Mouse (Mus musculus): ENCODE measurements around the gene Vps16. TPM values are rescaled to one million over a fixed set of nuclear protein-coding genes. Genes with fewer than 3 reads are reported as not detected.

Vps16 gene
- polyA plus RNA-seq (2016; fragmentation: Nextera tagmentation; extraction: Ambion mirVana) = 54.9 and 64.5 TPM in 2 replicates

DNA sequence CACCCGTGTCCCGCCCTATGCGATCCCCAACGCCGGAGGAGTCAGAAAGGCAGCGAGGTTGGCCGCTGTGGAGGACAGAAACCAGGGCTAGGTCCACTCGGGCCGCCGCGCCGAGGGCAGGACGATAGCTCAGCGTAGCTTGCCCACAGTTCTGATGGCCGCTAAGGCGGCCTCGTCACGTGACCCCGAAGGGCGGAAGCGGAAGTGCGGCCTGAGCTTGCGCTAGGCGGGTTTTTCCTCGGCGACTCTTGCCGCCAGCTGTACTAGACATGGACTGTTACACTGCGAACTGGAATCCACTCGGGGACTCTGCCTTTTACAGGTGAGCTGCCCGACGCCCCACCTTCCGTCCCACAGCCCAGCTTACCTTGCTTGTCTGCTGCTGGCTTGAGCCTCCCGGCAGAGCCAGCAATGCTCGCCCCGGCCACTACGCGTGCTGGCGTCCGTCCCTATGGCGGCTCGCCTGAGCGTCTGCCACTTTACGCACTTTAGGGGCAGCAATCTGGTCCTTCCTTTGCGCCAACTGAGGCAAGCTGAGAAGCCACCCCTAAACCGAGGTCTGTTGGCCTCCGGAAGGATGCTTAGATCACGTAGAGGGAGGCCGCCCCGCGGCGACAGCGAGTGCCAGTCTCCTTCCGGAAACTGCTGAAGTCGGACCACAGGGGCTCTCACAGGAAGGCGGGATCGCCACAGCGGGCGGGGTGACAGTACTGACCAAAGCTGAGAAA, at the start of gene Vps16, which contains the start of gene Pced1a:
Gene Vps16, plus strand, starts transcription at position 214 of the 728 bp plus-strand sequence.
Gene Pced1a, minus strand, starts transcription at position 576 of the 728 bp plus-strand sequence.
- Histone ChIP-seq H3K9me3 (replicated peaks) (no peaks in the 10 kb centered on the region), H3K4me2 (peak within 1 kb of the TSS; percentile 91), H3K27me3 (replicated peaks) (no peaks in the 10 kb centered on the region), H3K36me3 (peaks cover 22% of the 10 kb centered on the region), H3K9ac (peak within 1 kb of the TSS; percentile 78), H3K4me1 (peaks cover 45% of the 10 kb centered on the region), H3K27ac (peak within 1 kb of the TSS; percentile 78), H3K4me3 (peak within 1 kb of the TSS; percentile 74)
- under 1% methylated on average over 58 of the region's 58 CpGs for WGBS (ENCODE audit: insufficient replicate concordance)
- peak; percentile 92 for ATAC-seq

DNA sequence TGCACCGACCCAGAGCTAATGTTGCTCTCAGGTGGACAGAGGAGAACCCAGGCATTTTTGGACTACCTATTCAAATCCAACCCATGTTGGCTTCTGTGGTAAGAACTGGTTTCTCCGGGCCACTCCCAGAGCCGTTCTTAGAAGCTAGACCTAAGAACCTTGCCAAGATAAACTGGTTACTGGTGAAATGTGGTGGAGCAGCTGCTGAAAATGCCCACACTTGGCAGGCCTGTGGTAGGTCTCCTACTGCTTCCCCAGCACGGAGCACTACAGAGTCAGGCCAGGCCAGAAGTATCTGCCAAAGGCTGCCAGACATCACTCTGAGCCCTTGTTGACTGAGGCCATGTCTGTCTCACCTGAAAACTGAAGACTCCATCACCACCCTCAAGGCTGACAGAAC, 49.2 kb upstream of the Vps16 start:
- Histone ChIP-seq H3K4me2 (no peak overlapping the region), H3K9ac (no peak overlapping the region), H3K27ac (no peak overlapping the region), H3K9me3 (replicated peaks) (no peaks in the 10 kb centered on the region), H3K27me3 (replicated peaks) (peaks cover 19% of the 10 kb centered on the region), H3K4me1 (peaks cover 29% of the 10 kb centered on the region), H3K4me3 (no peak overlapping the region), H3K36me3 (no peaks in the 10 kb centered on the region)
- 63% methylated on average over 4 of the region's 4 CpGs for WGBS (ENCODE audit: insufficient replicate concordance)
- no peak for ATAC-seq

DNA sequence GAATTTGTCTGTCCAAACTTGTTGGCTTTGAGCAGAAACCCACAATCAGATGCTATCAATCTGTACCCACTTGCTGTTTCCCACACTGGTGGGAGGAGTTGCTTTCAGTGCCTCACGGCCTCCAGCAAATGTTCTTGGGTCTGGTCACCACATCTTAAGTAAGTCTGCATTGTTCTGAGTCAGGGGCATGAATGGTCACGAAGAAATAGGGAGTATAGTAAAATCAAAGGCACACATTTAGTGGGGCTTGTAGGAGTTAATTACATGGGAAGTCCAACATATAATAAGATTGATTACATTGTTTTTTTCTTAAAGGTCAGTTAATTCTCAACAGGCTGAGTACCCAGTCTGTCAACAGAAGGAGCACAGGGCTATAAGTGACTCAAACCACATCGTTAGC, 40.9 kb upstream of the Vps16 start:
- Histone ChIP-seq H3K27ac (no peak overlapping the region), H3K4me3 (no peak overlapping the region), H3K9me3 (replicated peaks) (no peaks in the 10 kb centered on the region), H3K4me1 (no peaks in the 10 kb centered on the region), H3K9ac (no peak overlapping the region), H3K36me3 (no peaks in the 10 kb centered on the region), H3K4me2 (no peak overlapping the region), H3K27me3 (replicated peaks) (peaks cover 18% of the 10 kb centered on the region)
- no peak for ATAC-seq
- WGBS (ENCODE audit: insufficient replicate concordance) = 51% methylated on average over 3 of the region's 3 CpGs

DNA sequence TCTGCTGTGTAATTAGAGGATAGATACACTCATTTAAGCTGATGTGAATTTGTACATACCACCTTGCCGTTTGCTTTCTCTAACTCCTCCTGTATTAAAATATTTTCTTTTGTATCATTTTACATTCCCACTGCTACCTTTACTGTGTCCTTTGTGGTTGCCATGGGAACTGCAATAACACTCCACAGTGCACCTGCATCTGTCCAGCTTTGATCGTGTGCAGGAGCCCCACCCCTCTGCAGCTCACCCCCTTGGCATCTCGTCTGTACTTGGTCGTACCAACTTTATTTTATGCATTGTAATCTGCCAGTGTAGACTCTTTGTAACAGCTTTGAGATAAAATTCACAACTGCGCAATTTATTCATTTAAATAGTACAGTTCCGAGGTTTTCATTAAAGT, 40.2 kb upstream of the Vps16 start:
- Histone ChIP-seq H3K27me3 (replicated peaks) (peaks cover 18% of the 10 kb centered on the region), H3K4me1 (no peaks in the 10 kb centered on the region), H3K9me3 (replicated peaks) (no peaks in the 10 kb centered on the region), H3K27ac (no peak overlapping the region), H3K9ac (no peak overlapping the region), H3K36me3 (no peaks in the 10 kb centered on the region), H3K4me3 (no peak overlapping the region), H3K4me2 (no peak overlapping the region)
- ATAC-seq = no peak
- WGBS (ENCODE audit: insufficient replicate concordance) = 68% methylated on average over 6 of the region's 6 CpGs

DNA sequence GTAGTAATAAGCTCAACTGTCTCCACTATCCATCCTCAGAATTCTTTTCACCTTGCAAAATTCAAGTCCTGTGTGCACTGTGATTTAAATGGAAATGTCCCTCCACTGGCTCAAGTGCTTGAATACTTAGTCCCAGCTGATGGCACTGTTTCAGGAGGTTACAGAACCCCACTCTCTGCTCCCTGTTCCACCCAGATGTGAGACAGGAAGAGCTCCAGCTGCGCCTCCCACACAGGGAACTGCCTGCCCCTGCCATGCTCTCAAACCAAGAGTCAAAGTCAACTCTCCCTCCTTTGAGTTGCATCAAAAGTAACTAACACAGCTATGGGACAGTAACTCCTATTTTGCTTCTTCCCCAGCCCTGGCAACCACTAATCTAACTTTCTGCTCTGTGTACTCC, 37.9 kb upstream of the Vps16 start:
- Histone ChIP-seq H3K9ac (no peak overlapping the region), H3K9me3 (replicated peaks) (no peaks in the 10 kb centered on the region), H3K27me3 (replicated peaks) (peaks cover 20% of the 10 kb centered on the region), H3K4me3 (no peak overlapping the region), H3K4me2 (no peak overlapping the region), H3K27ac (no peak overlapping the region), H3K4me1 (no peaks in the 10 kb centered on the region), H3K36me3 (no peaks in the 10 kb centered on the region)
- WGBS (ENCODE audit: insufficient replicate concordance) = 48% methylated on average over 1 of the region's 1 CpGs
- no peak for ATAC-seq

DNA sequence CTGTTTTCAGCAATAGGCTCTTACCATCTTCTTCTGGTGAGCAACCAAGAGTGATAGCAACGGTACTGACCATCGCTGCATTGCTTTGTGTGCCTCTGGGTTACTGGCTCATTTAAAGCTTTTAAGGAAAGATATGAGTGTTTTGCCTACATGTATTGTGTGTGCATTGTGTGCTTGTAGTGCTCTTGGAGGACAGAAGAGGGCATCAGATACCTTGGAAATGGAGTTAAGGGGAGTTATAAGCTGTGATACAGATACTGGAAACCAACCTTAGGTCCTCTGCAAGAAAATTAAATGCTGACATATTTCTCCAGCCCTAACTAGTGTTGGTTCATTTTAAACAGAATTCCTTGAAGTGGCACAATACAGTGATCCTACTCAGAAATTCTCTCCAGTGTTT, 35.3 kb upstream of the Vps16 start:
- 69% methylated on average over 2 of the region's 2 CpGs for WGBS (ENCODE audit: insufficient replicate concordance)
- ATAC-seq = no peak
- no peak overlapping the region for H3K27ac ChIP-seq
- H3K9me3 ChIP-seq (replicated peaks) = no peaks in the 10 kb centered on the region
- peaks cover 16% of the 10 kb centered on the region for H3K27me3 ChIP-seq (replicated peaks)
- H3K9ac ChIP-seq = no peak overlapping the region
- no peak overlapping the region for H3K4me3 ChIP-seq
- no peaks in the 10 kb centered on the region for H3K36me3 ChIP-seq
- H3K4me1 ChIP-seq = no peaks in the 10 kb centered on the region
- H3K4me2 ChIP-seq = no peak overlapping the region

DNA sequence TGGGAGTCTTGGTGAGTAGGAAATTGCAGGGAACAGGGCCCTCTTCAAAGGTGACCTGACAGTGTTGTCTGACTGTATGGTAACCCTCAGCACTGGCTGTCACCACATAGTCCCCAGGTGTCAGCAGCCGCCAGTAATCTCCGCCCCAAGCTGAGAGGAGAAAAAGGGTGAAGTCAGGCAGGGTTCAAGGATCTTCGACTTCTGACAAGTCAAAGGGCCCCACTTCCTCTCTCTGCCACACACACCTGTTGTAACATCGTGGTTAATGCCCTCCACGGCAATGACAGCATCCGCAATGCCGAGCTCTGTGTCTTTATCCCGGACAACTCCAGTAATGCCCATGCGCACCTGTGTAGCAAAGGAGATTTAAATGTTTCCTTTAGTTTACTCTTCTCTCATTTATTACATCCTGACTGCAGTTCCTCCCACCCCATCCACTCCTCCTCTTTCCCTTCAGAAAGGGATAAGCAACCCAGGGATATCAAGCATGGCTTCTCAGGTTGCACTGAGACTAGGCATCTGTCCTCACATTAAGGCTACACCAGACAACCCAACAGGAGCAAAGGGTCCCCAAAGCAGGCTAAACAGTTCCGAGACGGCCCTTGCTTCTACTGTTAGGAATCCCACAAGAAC, 33.0 kb upstream of the Vps16 start:
- Histone ChIP-seq H3K9ac (no peak overlapping the region), H3K4me2 (no peak overlapping the region), H3K27me3 (replicated peaks) (peaks cover 19% of the 10 kb centered on the region), H3K9me3 (replicated peaks) (no peaks in the 10 kb centered on the region), H3K36me3 (no peaks in the 10 kb centered on the region), H3K4me1 (no peaks in the 10 kb centered on the region), H3K4me3 (no peak overlapping the region), H3K27ac (no peak overlapping the region)
- WGBS (ENCODE audit: insufficient replicate concordance) = 71% methylated on average over 11 of the region's 11 CpGs
- ATAC-seq = no peak

DNA sequence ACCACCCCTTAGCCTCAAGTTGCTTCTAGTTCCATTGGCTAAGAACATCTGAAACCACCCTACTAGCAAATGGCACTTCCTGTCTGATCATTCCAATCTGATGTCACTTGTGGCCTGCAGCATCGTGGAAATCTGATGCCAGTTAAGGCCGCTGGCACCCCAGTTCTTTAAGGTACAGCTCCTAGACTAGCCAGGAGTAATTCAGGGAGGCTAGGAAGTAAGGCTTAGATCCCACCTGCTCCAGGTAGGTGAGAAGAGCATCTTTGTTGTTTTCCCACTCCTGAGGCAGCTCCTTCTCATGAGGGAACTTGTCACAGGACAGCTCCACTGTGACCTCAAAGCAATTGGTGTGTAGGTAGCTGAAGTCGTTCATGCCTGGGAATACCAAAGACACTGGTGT, 31.3 kb upstream of the Vps16 start:
- 64% methylated on average over 3 of the region's 3 CpGs for WGBS (ENCODE audit: insufficient replicate concordance)
- Histone ChIP-seq H3K27me3 (replicated peaks) (peaks cover 37% of the 10 kb centered on the region), H3K4me1 (0 out of 2 replicates have a peak, but pooled peaks cover 1% of the 10 kb centered on the region), H3K27ac (no peak overlapping the region), H3K4me2 (no peak overlapping the region), H3K9ac (no peak overlapping the region), H3K4me3 (no peak overlapping the region), H3K9me3 (replicated peaks) (no peaks in the 10 kb centered on the region), H3K36me3 (no peaks in the 10 kb centered on the region)
- ATAC-seq = no peak

DNA sequence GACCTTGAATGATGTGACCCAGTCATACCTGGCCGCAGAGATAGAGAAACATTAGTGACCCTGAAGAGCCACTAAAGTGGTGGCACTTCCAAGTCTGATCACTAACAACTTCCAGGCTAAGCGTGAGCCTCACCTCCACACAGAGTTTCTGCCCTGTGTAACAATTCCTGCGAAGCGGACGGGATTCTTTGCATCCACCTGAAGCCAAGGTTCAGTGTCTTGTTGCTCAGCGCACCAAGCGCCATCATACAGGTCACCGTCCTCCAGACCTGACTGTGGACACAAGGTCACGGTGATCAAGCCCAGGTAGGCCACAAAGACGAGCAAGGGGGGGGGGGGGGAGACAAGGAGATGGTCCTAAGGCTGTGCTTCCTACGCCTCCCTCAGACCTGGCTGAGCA, 28.4 kb upstream of the Vps16 start:
- no peak for ATAC-seq
- WGBS (ENCODE audit: insufficient replicate concordance) = 78% methylated on average over 11 of the region's 11 CpGs

DNA sequence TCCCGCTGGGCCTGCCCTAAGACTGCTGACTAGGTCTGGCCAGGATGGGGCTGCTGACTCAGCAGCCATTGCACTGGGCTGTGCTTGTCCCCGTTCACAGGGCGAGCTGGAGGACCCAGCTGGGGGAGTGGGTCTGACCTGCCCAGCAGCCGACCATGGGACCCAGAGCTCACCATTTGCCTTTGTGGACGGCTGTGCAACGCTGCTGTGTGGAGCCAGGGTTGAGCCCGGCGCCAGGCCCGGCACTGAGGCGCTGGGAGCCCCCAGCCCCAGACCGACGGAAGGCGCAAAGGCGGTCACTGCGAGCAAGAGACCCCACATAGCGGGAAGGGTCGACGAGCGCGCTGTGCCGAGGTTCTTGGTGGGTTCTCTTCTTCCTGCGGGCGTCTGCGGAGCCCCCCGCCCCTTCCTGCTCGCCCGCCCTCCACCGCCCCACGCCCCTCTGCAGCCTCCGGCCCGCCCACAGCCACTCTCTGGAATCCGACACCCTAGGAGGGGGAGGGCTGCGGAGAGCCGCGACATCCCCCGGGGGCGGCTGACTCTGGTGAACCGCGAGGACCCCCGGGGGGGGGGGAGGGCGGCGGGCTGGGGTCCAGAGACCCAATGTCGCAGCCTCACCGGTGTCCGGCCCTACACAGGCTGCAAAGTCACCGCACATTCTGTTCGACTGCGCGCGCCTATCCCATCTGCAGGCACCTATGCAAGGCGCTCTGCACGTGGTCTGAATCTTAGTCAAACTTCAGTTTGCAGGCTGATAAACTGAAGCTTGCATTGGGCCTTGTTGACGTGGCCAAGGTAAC, 26.8 kb upstream of the Vps16 start, which contains the start of gene Cpxm1:
Gene Cpxm1, minus strand, starts transcription at position 389 of the 800 bp plus-strand sequence.
- Histone ChIP-seq H3K4me3 (peak within 1 kb of the TSS; percentile 52), H3K27me3 (replicated peaks) (peaks cover 47% of the 10 kb centered on the region), H3K9me3 (replicated peaks) (no peaks in the 10 kb centered on the region), H3K36me3 (no peaks in the 10 kb centered on the region), H3K27ac (no peak within 1 kb of the TSS), H3K4me1 (0 out of 2 replicates have a peak, but pooled peaks cover 6% of the 10 kb centered on the region), H3K9ac (peak within 1 kb of the TSS; percentile 31; the same call in 1 of the 2 replicates), H3K4me2 (peak within 1 kb of the TSS; percentile 70)
- peak; percentile 53 for ATAC-seq
- WGBS (ENCODE audit: insufficient replicate concordance) = 2% methylated on average over 47 of the region's 53 CpGs

More for the DNA sequence above, 28.4 kb upstream of the Vps16 start:
- Histone ChIP-seq H3K36me3 (no peaks in the 10 kb centered on the region), H3K9me3 (replicated peaks) (no peaks in the 10 kb centered on the region), H3K9ac (no peak overlapping the region), H3K4me2 (no peak overlapping the region), H3K27me3 (replicated peaks) (peaks cover 52% of the 10 kb centered on the region), H3K27ac (no peak overlapping the region), H3K4me1 (0 out of 2 replicates have a peak, but pooled peaks cover 6% of the 10 kb centered on the region), H3K4me3 (no peak overlapping the region)

DNA sequence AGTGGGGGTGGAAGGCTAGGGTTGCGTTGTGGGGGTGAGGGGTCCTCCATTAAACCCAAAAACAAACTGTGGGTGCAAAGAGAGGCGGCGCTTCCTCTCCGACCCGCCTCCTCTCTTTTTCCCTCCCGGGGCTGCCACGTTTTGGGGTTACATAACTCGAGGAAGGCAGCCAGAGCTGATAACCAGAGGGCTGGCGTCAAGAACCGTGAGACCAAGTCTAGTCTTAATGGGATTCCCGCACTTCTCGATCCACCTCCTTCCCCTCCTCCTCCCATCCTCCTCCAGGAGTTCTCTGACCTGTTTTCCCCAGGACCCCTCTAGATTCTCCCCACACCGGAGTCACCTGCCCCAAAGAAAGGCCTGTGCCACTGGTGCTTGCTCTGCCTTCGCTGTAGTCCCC, 26.0 kb upstream of the Vps16 start:
- Histone ChIP-seq H3K4me1 (0 out of 2 replicates have a peak, but pooled peaks cover 6% of the 10 kb centered on the region), H3K9ac (no peak overlapping the region), H3K36me3 (no peaks in the 10 kb centered on the region), H3K4me2 (peak overlapping the region; percentile 70), H3K27ac (no peak overlapping the region), H3K9me3 (replicated peaks) (no peaks in the 10 kb centered on the region), H3K27me3 (replicated peaks) (peaks cover 52% of the 10 kb centered on the region), H3K4me3 (peak overlapping the region; percentile 52)
- ATAC-seq = no peak
- 24% methylated on average over 14 of the region's 14 CpGs for WGBS (ENCODE audit: insufficient replicate concordance)
